Mouse (Mus musculus) heart, adult 2 months (tissue): ENCODE data around the gene Sdhaf1.

Source experiments
- CTCF ChIP-seq: fragments of 200-600 bp; IDR thresholded peaks from 2 replicates; pipeline ENCODE4 v1.8.1; 2022; ENCODE audit warnings: antibody characterized with exemption, mild to moderate bottlenecking, moderate library complexity
- EP300 ChIP-seq: fragments of 200-500 bp; IDR thresholded peaks from 2 replicates; pipeline ENCODE4 v1.6.1; 2011; ENCODE audit warnings: low read depth, low read length, control low read depth; ENCODE audit not compliant: insufficient read depth

DNA sequence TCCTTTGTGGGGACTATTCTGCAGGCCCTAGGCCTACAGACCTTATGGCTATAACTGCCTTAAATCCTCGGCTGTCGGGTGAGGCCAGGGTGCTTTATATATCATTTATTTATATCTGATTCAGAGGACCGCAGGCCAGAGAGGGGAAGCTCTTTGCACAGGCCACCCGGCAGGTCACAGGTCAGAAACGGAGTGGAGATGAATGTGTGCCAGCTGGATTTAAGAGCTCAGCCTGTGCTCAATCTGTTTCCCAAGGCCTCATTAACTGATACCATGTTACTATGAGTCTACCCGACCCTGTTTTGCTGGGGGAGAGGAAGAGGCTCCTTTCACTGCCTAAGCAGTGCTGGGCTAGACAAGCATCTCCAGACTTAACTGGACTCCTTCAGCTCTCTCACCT, 49.3 kb downstream of the Sdhaf1 start:
- no peak for TF ChIP-seq CTCF
- no peak for TF ChIP-seq EP300
